Mouse (Mus musculus): ENCODE measurements around the gene Med6.

Gene Med6

DNA sequence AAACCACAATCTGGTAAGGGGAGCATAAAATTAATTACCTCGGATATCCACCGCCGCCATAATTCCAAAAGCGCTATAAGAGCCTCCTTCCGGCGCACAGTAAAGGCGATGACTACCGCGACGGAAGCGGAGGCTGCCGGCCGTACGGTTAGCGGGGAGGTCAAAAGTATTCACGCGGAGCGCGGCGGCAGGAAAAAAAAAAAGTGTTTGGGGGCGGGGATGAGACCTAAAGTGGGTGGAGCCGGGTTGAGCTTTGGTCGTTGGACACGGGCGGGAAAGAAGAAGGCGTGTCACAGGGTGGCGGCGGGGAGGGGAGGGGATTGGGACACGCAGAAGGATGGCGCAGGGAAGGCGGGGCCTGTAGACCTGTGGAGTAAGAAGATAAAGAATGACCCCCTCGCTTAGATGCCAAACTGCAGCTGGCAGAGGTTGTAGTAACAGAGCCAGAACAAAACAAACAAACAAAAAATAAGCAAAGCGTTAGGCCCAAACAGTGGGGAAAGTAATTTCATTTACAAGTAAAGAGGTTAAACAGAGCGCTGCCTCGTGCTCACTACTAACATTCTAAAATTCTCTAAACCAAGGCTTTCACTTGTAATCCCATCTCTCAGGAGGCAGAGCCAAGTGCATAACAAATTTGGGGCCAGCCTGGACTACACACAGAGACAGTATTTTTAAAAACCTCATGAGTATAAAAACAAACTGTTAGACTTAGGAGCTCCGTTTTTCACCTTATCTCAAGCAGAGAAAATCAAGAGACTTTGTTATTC is at the start of gene Med6:
Gene Med6, minus strand, starts transcription at position 107 of the 770 bp plus-strand sequence.
- peak; percentile 96 to 98 for DNase-seq (ENCODE audit: inconsistent age in 2 of 2, low spot score in 1 of 2)

DNA sequence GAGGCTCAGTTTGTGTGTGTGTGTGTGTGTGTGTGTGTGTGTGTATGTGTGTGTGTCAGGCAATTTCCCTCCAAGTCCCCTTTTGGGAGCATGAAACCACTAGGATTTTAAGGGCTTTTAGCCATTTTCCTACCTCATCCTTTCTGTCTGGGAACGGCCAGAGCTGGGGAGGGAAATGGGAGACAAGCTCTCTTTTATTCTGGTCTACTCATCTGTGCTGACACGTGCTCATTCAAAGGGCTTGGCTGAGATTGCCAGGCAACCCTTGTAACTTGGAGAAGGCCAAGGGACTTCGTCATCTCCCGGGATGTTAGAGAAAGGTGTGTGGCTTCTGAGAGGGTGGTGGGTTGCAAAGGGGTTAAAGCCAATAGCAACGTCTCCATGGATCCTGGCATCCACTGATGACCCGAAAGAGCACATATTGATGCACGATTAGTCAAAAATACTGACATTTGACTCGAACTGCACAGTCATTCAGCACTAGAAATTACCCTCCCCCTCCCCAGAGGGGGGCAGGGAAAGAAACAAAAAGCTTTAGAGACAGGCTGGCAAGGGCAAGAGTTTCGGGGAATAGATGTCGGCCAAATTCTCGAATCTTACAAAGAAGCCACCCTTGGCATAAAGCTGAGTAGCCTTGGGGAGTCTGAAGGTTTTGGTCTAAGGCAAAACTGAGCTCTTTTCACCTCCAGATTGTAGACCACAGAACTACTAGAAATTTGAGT is 47.7 kb upstream of the Med6 start:
- no peak for DNase-seq (ENCODE audit: inconsistent age in 2 of 2, low spot score in 1 of 2)

DNA sequence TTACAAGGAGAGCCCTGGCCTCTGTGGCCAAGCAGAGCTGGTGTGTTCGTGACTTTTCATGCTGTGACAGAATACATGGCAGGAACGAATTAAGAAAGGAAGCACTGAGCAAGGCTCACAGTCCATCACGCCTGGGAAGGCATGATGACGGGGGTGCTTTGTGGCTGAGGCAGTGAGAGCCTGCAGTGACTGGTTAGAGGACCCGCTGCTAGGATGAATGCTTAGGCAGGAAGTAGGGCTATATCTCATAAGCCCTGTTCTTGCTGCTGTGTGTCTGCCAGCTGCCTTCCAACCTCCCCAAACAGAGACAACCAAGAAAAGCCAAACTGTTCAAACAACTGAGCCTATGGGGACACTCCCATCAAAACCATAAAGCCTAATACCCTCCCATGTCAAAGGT is 45.8 kb upstream of the Med6 start:
- DNase-seq (ENCODE audit: inconsistent age in 2 of 2, low spot score in 1 of 2), result no peak

DNA sequence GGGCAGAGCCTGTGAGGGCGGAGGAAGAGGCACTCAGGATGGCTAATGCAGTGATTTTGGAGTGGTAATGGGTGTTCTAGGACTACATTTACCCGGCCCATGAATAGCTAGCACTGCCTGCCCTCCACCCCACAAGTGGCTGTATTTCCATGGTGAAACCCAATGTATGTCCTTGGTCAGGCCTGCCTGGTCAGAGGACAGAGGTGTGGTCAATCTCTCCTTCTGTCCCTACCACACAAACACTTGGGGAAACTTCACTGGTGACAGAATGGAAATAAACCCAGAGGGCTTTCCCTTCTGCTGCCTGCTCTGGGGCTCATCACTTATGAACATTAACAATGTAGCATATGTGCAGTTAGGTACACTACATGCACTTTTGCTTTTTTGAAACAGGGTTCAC is 38.4 kb upstream of the Med6 start:
- DNase-seq (ENCODE audit: inconsistent age in 2 of 2, low spot score in 1 of 2), result no peak

DNA sequence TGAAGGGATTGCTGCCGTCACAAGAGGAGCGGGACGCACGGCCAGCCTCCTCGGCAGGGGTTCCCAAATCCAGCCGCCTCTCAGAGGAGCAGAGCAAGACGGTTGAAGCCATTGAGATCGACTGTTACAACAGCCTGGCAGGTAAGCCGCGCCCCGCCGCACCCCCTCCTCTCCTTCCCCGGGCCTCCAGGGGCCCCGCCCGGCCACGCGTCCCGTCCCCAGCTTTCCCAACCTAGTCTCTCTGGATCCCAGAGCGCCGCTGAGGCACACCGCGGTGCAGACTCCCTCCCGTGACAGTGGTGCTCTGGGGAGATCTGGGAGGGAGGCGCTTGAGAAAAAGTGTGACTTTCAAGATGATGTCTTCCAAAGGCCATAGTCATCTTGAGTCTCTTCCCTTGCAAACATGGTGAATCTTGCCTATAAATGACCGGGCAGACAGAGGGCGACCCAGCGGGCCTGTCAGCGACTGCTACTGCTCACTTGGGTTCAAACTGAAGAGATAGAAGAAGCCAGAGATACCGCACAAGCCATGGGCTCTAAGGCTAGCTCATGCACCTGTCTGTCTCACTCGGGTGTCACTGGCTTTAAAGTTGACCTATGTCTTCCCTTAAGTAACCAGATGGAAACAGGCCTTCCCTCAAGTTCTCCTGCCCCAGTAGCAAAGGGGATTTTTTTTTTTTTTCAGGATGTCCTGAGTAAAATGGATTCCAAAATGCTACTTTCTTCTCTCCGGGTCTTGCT is 37.0 kb upstream of the Med6 start:
- DNase-seq (ENCODE audit: inconsistent age in 2 of 2, low spot score in 1 of 2), result peak; percentile 7 to 61

DNA sequence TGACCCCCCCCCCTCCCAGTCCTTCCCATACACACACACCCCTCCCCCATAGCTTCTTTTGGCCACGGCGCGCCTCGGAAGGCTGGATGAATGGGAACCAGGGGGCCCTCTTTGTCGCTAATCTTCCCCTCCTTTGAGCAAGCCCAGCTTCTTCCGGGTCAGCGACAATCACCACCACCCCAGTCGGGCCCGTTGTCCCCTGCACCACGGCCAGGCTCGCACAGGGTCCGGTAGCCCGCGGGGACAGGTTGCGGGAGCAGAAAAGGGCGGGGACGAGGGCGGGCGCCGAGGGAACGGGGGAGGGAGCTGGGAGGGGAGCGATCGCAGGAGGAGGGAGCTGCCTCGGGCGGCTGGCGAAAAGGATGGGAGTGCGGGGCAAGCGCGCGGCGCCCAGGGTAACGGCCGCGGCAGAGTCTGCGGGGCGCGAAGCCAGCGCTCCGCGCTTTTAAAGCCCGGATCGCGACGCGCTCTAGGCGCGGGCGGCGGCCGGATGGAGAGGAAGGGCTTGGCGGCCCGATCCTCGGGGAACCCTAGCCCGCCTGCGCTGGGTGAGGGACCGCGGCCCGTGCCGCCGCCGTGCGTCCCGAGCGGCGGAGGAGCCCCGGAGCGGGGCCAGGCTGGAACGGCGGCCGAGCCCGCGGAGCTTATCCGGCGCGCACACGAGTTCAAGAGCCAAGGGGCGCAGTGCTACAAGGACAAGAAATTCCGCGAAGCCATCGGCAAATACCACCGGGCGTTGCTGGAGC is 36.3 kb upstream of the Med6 start, which contains the start of gene Ttc9:
Gene Ttc9, plus strand, starts transcription at position 335 of the 746 bp plus-strand sequence.
- peak; percentile 35 to 80 for DNase-seq (ENCODE audit: inconsistent age in 2 of 2, low spot score in 1 of 2)

DNA sequence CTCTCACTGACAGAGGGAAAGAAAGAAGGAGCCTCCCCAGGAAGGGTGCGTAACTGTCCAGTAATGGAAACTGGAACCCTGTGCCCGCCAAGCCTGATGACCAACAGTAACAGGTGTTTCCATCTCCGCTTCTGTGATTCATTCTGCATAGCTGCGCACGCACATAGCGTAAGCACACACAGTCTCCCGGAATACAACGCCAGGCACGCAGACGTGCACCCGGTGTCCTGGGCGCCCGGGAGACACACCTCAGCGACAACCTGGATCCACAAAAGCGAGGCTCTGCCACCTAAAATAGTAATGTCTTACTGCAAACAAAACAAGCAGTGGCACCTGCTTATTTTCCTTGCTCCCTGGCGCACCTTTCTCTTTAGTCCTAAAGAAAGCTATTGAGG is 35.7 kb upstream of the Med6 start:
- peak; percentile 13 to 54 for DNase-seq (ENCODE audit: inconsistent age in 2 of 2, low spot score in 1 of 2)

DNA sequence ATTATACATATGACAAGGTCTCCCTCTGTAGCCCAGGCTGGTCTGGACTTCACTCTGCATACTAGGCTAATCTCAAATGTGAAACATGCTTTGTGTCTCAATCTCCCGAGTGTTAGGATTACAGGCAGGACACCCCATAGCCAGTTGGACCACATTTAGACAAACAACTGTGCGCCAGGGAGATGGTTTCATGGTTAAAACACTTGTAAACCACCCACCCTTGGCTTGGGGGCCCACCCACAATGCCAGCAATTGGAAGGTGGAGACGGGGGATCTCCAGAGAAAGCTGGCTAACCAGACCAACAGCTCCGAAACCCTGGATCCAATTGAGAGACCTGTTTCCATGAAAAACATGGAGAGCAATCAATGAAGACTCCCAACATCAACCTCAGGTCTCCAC is 33.3 kb upstream of the Med6 start:
- DNase-seq (ENCODE audit: inconsistent age in 2 of 2, low spot score in 1 of 2), result no peak

DNA sequence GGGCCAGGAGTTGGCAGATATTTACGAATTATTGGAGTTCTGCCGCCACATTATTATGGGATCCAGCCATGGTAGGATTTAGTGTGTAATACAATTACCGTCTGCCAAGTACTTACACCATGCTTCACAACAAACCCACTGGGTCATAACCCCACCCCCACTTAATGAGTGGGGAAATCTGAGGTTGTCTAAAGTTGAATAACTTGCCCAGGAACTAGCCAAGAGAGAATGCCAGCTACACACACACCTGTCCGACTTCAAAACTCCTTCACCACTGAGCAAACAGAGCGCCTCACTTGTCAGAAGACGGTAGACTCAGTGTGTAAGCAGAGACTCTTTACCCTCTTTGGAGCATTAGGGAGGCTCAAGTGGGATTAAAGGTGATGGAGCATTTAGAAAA is 32.6 kb upstream of the Med6 start:
- no peak for DNase-seq (ENCODE audit: inconsistent age in 2 of 2, low spot score in 1 of 2)

DNA sequence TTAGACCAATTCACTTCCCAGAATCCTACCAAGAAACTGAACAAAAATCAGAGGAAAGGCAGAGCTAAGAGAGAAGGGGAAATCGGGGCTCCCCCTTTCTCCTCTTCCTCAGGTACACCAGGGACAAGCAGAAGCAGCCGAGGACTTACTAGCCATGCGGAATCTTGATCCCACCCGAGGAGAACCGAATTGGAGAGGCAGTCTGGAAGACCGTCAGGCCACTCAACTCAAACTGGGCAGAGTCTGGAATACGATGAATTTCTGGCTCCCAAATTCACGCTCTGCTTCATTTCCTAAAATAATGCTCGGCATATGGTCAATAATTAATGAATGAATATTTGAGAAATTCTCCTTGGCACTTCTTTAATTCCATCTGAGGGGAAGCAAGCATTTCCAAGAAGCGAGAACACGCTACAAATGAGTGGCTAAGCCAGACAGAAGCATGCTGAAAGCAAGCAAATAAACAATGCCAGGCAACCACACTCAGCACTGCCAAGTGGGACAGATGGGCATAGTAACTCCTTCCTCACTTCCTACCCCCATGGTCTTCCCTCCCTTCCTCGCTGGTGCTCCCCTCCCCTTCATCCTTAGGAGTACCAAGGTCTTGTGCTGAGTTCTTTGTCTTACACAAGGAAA is 31.5 kb upstream of the Med6 start:
- DNase-seq (ENCODE audit: inconsistent age in 2 of 2, low spot score in 1 of 2), result no peak

DNA sequence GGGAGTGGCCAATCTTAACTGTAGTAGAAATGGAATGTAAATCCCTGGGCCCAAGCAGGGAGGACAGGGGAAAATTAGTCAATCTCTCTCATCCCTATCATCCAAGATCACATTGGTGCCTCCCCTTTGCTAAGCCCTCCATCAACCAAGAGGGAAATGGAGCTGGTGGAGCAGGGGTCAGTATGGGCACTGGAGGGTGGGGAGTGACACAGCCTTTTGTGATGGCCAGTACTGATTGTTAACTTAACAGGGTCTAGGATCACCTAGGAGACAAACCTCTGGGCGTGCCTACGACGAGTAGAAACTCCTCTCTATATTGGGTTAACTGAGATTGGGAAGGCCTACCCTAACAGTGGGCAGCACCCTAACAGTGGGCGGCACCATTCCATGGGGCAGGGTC is 28.6 kb upstream of the Med6 start:
- no peak for DNase-seq (ENCODE audit: inconsistent age in 2 of 2, low spot score in 1 of 2)

DNA sequence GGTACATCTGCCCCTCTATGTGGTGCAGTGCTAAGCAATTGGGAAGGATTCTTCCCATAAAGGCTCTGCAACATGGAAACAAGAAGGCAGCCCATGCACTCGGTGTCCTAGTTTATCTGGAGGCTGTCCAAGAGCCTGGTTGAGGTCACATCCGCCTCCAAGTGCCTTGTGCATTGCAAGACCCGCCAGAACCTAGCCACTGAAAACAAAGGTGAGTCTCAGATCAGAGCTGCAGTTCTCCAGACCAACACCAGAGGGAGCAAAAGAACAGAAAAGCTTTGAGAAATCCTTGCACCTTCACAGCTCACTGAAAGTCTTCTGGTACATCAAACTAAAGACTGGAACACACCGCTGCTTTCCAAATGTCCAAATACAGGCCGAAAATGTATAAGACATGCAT is 24.5 kb upstream of the Med6 start:
- DNase-seq (ENCODE audit: inconsistent age in 2 of 2, low spot score in 1 of 2), result peak; percentile 71 to 91

DNA sequence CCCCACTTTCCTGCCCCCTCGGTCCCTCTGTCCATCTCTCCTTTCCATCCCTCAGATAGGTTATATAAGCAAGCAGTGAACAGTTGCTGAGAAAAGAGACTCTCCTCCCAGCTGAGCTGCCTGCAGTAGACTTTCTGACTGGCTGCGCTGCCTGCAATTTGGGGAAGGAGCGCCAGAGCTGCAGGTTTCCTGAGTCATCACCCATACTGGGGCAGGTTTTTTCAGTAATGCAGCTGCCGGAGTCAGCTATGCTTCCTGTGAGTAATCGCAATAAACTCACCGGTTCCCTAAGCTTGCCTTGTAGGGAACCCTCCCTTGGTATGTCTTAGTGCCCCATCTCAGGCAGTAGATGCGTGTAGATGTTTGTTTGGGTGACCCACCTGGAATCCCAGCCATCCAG is 22.2 kb upstream of the Med6 start:
- DNase-seq (ENCODE audit: inconsistent age in 2 of 2, low spot score in 1 of 2), result no peak

DNA sequence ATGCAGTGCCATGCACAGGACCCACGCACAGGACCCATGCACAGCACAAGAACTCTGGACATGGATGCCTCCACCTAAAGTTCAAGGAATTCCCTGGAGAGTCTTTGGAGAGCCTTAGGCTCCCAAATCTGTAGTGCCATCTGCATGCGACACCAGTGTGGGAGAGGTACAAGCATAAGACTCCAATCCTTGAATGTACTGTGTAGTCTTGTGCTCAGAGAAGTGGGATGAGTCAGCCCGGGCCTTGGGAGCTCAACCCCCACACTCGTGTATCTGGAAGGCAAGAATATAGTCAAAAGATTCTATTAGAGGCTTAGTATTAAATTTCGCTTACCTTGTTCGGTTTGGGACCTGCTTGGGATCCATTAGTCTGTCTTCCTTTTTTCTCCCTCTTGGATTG is 21.0 kb upstream of the Med6 start:
- DNase-seq (ENCODE audit: inconsistent age in 2 of 2, low spot score in 1 of 2), result no peak

DNA sequence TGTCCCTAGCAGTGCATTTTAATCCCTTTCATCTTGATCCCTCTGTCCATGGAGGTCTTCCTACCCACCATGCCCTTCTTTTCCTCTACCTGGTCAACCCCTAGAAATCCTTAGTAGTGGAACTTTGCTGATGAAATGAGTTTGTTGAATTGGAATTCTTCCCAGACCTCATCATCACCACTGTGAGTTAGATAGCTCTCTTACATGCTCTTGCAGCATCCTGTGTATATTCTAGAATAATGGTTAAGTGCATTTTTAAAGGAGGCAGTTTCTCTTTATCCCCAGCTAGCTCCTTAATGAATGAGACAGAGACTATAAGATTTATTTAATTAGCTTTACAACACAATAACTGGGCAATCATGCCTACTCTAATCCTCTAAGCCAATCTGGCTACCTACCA is 14.6 kb upstream of the Med6 start:
- DNase-seq (ENCODE audit: inconsistent age in 2 of 2, low spot score in 1 of 2), result no peak

DNA sequence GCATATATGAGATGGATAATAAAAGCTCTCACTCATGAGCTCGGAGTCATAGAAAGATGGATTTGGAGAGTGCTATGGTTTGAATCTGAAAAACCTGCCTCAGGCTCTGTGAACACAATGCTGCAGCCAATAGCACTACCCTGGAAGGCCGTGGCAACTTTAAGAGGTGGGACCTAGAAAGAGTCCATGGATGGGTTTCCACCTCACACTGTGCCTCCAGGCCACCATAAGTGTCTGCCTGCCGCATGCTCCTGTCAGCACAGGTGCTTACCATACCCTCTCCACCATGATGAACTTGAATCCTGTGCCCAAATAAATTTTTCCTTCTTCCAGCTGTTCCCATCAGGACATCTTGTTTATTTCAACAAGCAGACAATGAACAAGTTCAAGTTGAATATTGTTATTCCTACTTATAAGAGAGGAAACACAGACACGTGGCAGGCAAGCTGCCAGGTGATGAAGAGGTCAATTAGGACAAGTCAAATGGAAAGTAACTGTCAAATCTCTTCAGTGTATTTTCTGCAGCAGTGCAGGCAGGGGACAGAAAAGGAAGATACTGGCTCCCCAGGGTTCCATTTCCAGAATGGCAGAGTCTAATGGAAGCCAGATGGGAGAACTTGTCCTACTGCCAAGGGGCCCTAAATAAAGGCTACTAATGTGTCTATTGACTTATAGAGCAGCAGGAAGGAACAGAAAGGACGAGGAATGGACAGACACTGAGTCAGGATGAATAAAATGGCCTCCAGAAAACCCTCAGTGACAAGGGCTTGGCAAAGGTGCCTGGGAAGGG is 10.4 kb upstream of the Med6 start:
- no peak for DNase-seq (ENCODE audit: inconsistent age in 2 of 2, low spot score in 1 of 2)

DNA sequence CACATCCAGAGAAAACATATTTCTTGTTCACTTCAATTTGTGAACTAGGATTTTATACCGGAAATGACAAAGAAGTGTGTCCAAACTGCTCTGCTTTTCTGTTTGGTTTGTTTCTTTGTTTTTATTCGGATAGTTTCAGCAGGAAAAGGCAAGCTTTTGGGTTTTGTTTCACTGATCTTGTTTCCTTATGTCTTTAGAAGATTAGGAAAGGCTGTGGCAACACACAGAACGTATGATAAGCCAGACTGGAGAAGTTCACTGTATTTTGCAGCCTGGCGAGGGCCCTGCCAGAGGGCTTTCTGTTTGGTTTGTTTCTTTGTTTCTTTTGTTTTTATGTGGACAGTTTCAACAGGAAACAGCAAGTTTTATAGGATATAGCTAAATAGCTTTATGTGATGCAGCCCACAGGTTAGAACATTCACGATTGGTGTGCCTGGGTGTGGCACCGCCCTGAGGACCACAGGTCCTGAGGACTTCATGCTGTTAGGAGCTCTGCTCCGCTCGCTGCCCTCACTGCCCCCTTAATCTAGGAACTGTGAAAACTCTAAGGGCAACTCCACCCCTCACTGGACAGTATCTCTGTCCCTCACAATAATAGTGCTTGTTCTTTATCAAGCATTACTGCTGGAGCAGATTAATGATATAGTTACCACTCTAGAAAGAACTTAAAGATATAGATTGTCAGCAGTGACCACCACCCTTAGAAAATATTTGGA is 1.9 kb upstream of the Med6 start:
- DNase-seq (ENCODE audit: inconsistent age in 2 of 2, low spot score in 1 of 2), result no peak

DNA sequence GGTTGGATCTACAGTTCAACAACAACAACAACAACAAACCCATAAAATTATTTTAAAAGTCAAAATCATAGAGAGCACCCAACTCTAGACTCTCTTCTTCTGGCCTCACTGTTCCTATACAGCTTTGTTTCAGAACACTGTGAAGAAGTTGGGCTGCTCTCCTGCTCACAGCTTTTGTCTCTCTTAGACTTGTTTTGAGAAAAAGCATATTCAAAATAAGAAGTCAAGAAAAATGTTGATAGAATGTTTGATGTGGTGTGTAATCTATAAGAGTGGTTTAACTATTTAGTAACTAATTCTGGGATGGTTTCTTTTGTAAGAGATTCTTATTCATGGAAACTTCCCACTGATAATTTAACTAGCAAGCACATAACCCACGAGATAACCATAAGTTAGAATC is 26.4 kb downstream of the Med6 start, which contains the start of gene Adam21:
Gene Adam21, minus strand, starts transcription at position 101 of the 400 bp plus-strand sequence.
- no peak for DNase-seq (ENCODE audit: inconsistent age in 2 of 2, low spot score in 1 of 2)

DNA sequence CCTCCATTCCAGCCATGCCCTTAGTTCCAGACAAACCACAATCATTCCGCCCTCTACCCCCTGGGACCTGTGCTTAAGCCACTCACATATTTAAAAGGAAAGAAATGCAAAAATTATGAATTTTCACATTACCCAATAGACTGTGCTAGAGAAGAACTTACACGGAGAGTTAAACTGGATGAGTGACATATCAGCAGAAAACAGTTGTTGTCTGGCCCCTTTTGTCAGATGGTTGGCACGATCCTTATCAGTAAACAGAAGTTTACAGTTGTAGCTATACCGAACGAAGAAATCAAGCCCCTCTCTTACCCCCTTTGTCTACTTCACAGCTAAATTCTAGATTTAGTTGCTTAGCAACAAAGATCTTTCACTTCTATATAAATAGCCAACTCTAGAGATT is 26.9 kb downstream of the Med6 start:
- DNase-seq (ENCODE audit: inconsistent age in 2 of 2, low spot score in 1 of 2), result no peak
